Mouse (Mus musculus) erythroblast, adult 5-6 weeks (primary cell): ENCODE results near the gene Gm36864. TPM values are rescaled to one million over a fixed set of nuclear protein-coding genes. Genes with fewer than 3 reads are reported as not detected.

Experiments
- ATAC-seq: replicated peaks from 2 replicates; pipeline ENCODE4 v1.8.0; 2016; ENCODE audit warnings: moderate number of reproducible peaks, mild to moderate bottlenecking, moderate TSS enrichment, inconsistent platforms; ENCODE audit not compliant: poor library complexity, low FRiP score, severe bottlenecking
- total RNA-seq, 2 experiments: library from RNA; stranded (forward) in 1 of 2; stranded (reverse) in 1 of 2; fragments of 150-400 nt in 1 of 2; fragments of 200-764, 138-1000 nt in 1 of 2; gene quantifications; 2 replicates each; pipeline versions ENCODE4 v1.2.3 to v1.2.4; 2015 to 2017; ENCODE audit warnings: low replicate concordance in 2 of 2

Gene Gm36864
- total RNA-seq, 2 experiments from 2014 or later = not detected

DNA sequence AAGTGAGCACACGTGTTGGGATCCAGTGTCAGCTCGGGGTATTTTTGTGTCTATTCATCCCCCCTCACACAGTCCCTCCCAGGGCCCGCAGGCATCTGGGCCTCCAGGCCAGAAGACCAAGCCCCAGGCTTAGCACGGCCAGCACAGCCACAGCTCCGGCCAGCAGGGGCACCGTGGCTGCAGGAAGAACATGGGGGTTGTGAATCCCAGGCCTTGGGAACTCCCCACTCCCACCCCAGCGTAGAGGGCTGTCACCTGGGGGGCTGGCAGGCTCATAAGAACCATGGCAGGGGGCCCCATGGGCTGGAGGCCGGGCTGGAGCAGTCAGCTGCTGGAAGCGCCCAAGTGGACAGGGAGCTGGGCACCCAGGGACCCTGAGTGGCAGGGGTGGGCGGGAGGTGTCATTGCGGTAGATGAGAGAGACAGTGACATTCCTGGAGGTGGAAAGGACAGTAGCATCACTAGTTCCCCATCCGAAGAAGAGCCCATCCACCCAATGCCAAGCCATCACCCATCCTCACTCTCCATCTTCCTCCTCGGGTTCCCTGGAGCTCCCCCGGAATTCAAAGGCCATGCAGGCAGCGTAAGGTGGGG lies 17.1 kb downstream of the Gm36864 start:
- ATAC-seq = no peak

DNA sequence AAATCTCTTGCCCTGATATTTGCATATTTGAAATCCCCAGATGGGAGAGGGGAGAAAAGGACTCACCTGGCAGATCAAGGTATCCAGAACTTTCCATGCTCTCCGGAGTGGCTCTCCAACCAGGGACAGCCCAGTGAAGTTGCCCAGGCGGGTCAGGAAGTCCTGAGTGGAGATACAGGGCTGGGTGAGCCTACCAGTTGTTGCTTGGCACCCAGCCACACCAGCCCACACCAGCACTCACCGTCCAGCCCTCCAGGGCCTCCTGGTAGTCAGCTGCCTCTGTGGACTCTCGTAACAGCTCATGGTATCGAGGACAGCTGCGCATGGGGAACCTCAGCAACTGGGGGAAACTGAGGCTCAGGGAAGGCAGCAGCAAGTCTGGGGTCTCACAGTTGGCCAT lies 19.0 kb downstream of the Gm36864 start:
- ATAC-seq = no peak

DNA sequence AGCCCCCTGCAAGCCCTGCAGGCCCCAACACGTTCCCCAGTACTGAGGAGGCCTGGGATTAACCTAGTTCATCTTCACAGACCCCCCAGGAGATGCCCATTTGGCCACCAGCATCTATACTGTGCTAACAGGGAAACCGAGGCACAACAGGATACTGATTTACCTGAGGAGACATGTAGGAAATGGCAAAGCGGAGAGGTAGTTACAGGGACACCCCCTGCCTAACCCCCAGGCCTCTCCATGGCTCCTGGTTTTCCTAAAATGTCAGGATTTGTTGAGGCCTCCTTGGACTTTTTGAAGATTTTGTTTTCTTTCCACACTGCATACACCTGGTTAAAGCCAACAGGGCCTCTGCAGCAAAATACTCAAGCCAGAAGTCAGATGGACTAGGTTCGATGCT lies 21.3 kb downstream of the Gm36864 start, which contains the start of gene Acp4:
Acp4 (minus strand) TSS at position 101 of the 400 bp plus-strand sequence.
- ATAC-seq = no peak

DNA sequence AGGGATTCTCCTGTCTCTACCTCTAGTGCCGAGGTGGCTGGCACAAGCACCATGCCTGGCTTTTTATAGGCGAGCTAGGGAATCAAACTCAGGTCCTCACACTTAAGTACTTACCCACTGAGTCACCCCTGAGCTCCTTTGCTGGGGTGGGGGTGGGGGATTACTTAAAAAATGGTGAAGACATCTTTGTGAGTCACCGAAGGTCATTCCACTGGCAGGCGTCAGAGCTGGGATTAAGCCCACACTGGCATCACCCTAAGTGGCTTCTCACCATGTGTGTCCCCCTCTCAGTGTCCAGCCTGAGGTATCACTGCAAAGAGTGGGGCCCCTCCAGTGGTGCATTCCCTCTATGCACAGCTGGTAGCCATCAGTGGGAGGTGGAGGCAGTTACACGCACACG lies 24.4 kb downstream of the Gm36864 start:
- no peak for ATAC-seq

DNA sequence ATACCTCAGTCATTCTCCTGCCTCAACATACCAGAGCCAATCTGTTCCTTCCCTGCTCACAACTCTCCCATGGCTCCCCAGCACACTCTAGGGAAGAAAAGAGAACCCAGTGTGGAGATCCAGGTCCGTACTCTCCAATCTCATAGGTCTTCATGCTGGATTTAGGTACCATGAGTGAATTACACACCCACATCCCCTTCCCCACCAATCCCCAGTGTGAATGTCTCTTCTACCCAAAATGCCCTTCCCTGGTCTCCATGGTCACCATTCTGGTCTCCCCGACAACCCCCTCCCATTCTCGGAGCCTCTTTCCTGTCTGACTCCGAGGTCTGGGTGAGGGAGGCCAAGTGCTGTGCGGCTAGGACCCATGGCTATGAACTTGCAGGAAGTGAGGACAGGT lies 25.2 kb downstream of the Gm36864 start, which contains the start of gene Gm15517:
Gm15517 (plus strand) TSS at position 301 of the 400 bp plus-strand sequence.
- no peak for ATAC-seq

DNA sequence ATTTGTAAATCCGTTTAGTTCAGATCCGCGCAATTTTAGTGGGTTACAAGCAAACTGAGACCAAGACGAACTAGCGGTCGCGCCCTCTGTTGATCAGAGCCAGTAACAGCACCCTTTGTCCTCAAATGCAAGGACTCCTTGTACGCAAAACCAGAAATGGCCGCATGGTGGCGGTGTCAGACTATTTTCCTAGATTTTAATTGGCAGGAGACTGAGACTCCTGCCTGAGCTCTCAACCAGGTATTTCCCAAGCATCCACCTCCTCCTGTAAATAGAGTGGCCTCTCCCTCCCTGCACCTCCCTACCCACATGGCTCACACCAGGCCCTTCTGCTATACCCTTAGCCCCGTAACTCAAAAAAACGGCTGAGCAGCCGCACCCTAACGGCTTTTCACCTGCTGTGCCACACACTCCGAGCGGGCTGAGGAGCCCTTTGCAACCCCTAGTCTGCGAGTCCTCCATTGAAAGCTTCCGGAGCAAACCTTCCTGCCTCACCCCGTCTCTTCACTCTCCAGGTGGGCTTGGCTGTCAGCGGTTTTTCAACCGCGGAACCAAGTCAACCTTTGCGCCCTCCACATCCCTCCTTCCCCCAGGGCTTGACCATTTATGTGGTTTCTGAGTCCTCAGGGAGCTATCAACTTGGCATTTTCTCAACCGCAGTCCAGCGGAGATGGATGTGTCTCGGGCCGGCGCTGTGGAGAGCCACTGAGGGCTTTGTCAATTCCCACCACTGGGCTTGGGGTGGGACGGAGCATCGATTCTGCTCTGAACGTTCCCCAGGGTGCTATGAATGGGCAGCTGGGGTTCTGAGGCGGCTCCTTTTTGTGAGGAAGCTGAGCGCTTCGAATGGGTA lies 27.0 kb downstream of the Gm36864 start:
- peak; percentile 86 for ATAC-seq

DNA sequence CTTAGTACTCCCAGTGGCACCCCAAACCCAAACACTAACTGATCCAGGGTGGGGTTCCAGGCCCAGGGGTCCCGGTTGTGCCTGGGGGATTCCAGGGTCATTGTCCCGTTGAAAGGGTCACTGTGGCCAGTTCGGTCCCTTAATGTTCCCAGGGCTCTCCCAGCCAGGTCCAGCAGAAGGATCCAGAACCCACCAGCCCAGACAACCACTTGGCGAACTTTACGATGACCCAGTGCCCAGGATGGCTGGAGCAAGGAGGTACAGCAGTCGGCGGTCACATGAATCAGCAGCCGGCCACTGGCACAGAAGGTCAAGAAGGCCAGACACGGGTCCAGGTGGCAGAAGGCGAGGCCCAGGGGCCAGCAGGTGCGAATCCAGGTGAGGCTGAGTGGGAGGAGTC lies 32.1 kb downstream of the Gm36864 start:
- ATAC-seq = no peak

DNA sequence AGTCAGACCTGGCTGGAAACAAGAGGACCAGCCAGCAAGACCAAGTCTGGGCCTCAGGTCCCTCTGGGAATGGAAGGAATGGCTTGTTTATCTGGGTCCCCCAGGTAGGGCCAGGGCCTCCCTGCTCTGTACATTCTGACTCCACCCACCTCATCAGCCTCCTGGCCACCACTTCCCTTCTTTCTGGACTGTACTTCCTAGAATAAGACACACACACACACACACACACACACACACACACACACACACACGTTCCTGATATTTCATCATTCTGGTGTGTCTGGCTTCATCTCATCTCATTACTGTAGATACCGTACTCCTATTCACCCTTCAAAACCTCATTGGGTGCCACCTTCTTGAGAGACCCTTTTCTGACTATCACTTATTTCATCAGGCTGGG lies 33.4 kb downstream of the Gm36864 start:
- ATAC-seq = no peak

DNA sequence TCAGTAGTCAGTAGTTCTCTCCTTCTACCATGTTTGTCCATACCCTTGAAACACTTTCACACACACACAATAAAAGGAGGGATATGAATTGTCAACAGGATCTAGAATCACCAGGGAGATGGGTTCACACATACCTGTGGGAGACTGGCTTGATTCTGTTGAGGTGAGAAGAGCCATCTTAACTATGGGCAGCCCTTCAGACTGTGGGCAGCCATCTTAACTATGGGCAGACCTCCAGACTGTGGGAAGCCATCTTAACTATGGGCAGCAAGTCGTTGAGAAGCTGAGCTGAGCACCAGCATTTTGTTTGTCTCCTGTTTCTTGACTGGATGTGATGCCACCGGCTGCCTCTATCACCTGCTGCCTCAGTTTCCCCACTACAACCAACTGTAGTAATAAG lies 35.3 kb downstream of the Gm36864 start:
- ATAC-seq = no peak

DNA sequence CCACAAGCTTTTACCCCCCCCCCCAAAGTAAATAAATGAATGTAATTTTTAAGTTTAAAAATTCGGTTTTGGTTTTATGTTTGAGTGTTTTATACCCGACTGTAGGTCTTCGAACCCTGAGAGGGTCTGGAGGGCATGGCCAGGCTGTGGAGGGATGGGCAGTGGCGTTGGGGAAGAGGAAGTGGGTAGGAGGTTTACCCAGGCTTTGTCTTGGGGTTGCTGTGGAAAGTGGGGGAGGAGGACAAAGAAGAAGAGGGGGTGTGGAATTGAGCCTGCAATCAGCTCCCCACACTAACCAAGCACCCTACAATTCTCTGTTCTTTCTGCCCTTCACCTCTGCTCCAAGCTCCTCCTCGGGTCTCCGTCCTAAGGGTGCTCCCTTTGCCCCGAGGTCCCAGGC lies 36.6 kb downstream of the Gm36864 start:
- ATAC-seq = no peak

DNA sequence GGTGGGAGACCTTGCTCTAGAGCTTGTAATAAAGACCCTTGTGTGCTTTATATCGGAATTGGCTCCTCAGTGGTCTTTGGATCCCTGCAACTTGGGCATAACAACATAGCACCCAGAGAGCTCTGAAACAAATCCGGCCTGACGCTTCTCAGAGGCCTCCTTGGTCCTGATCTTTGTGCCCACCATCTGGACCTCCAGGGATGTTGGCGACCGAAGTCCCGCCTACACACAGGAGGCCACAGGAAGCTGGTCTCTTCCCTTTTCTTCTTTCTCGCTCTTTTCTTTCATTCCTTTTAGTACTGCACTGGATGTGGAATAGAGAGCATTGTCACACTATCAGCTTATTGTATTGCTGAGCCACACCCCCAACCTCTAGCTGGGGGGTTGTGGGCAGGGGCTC lies 37.5 kb downstream of the Gm36864 start:
- no peak for ATAC-seq

DNA sequence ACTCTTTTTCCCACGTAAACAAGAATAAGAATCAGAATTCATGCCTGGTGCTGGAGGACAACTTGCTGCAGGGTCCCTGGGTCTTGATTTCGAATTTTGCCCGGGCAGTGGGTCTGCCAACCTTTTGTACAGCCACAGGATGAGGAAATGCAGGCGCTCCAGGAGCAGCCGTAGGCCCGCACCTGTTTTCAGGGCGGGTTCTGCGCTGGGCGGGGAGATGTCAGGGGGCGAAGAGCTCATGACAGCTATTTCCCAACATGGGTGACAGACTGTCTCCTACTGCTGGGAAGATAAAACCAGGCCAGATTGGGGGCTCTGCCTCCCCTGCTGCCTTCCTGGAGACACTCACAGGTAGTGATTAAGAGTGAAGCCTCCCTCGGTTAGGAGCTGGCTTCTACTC lies 38.1 kb downstream of the Gm36864 start:
- ATAC-seq = no peak

DNA sequence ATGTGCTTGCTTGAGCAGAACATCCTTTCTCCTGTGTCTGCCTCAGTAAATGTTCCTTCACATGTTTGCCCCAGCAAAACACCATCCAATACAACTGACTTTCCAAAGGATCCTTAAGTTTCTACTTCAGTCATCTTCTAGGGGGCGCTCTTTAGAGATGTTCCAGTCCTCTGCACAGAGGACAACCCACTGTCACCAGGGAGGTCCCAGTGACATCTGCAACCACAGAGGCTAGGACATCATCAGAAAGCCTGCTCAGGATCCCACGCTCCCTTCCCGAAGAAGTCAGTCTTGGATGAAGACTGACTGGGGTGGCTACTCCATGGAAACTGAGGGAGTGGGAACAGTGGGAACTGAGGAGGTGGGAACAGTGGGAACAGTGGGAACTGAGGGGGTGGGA lies 39.6 kb downstream of the Gm36864 start:
- no peak for ATAC-seq

DNA sequence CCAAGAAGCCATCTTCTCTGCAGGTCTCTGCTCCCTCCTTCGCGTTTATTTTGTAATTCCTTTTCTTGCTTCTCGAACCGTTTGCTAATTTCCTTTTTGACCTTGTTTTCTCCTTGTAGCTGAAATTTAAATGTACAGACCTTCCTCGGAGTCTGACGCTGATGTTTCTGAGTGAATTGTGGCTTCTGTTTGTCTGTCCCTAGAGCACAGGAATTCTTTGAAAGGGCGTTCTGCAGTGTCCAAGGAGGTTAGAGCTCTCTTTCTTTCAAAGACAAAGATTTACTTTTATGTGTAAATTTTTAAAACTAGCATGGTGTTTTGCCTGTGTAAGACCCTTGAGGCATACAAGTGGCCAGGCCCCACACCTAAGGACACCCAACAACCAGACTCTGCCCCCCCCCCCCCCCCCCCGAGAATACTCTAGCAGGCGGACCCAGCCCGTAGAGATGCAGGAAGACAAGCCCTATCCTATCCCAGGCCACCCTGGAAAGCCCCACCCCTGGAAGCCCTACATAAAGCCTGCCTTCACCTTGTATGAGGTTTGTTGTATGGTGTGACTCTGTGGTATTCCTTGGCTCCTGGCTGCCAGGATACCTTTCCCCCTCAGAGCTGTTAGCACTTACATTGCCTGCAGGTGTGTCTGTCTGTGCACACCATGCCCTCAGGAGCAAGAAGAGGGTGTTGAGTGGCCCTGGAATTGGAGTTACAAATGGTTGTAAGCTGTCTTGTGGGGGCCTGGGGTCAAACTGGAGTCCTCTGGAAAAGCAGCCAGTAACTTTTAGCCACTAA lies 40.7 kb downstream of the Gm36864 start:
- ATAC-seq = no peak

DNA sequence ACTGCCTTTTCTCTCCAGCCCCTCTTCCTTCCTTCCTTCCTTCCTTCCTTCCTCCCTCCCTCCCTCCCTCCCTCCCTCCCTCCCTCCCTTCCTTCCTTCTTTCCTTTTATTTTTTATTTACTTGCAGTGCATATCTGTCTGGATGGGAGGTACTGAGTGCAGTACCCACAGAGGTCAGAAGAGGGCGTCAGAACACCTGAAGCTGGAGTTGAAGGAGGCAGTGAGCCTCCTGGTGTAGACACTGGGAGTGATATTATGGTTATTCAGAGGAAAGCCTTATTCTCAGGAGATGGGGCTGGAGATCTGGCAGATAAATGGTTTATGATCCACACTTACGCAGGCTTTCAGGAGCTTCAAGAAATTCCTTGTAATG lies 41.3 kb downstream of the Gm36864 start:
- ATAC-seq = no peak

DNA sequence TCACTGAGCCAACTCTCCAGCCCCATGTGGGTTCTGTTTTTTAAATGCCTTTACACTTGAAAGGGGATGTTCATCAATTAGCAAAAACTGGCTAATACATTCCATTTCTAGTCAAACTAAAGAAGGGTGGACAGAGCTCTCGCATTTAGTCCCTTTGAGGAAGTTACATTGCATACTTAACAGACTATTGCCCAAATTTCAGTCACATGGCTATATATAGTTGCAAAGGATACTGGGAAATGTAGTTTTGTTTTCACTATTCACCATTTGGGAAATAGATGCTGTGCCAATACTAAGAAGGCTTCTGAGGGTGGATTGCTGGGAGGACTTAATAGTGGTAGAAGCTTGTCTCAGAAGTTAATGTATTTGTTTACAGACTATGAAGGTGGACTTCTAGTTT lies 45.0 kb downstream of the Gm36864 start:
- no peak for ATAC-seq

DNA sequence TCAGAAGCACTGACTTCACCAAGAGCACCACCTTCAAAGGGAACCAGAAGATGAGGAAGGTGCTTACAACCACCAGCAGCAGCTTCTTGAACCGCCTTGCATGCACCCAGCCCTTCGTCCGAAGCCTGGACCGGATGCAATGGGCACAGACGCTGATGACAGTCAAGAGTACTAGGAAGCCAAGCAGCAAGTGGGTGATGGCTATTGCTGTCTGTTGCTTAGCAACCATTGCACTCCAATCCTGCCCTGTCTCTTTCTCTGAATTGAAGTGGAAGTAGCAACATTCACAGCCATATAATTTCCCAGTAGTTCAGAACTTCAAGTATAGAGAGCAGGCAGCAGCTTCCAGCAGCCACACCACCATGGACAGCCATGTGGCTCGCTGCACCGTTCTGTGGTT lies 45.6 kb downstream of the Gm36864 start:
- ATAC-seq = no peak

DNA sequence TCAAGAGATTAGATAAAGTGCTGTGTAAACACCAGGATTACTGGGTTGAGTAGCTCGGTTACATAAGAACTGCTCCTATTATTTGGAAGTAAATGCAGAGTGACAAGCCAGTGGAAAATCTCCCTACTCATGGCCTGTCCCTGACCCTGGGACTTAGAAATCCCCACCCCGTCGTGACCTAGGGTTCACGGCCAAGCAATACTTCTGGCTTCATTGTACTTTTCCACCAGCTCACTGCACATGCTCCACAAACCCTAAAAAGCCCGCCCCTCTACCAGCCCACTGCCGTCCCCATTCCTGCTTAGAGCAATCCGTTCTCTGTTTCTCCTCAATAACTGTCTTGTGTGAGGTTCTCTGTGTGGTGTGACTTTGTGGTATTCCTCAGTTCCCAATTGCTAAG lies 51.8 kb downstream of the Gm36864 start:
- ATAC-seq = no peak

DNA sequence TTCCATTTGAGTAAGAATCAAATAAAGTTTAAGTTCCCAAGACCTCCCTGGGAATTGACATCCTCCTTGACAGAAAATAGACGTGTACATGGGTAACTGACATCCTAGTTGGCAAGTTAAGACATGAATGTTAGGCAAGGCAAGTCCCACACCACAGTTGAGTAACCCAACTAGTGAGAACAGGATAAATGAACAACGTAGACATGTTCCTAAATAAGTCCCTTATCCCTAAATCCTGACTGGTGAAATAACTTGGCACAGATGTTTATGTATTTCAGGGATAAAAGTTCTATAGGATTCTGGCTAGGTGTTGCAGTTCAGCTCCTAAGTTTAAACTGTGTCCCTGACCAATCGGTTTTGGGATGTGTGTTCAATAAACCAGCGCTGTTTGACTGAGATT lies 55.0 kb downstream of the Gm36864 start:
- ATAC-seq = no peak

DNA sequence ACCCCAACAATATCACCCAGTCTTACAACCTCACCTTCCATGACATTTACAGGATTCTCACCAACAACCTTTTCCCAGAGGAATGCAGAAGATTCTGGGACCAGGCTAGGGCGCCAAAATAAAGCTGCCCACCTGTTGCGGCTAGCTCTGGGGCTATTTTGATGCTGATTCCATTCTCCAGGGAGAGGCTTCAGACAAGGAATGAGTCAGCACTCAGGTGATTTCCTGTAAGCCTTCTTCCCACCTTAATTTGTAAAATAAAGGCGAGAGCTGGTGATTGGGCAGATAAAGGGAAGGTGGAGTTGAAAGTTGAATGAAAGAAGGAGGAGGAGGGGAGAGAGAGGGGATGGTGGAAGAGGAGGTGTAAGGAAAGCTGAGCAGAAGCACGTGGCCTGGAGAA lies 55.4 kb downstream of the Gm36864 start:
- no peak for ATAC-seq
